Mouse (Mus musculus) megakaryocyte, embryonic 14.5 days (primary cell): ENCODE data around the gene Setdb2.

Source experiments
- FLI1 ChIP-seq: IDR thresholded peaks from 2 replicates; pipeline ENCODE4 v1.6.1; 2012; ENCODE audit warnings: low read length, inconsistent platforms, mixed read lengths
- GATA1 ChIP-seq: IDR thresholded peaks from 3 replicates; pipeline ENCODE4 v1.6.1; 2012; ENCODE audit warnings: mixed read lengths, low read length, inconsistent platforms, borderline replicate concordance

DNA sequence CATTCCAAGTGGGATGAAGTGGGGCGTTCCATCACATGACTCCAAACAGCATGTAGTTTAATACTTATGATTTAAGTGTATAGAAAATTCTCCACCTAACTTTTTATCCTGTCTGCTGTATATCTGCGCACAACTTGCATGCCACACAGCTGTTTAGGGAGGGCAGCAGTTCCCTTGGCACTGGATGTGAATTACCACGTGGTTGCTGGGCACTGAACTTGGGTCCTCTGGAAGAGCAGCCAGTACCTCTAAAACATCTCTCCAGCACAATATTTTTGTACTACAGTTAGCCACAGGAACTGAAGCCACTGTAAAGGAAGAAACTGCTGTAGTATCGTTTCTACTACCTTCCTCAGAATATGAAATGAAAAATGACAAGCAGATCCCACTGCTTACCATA lies 22.5 kb downstream of the Setdb2 start:
- no peak for TF ChIP-seq GATA1
- TF ChIP-seq FLI1 = no peak
